Mouse (Mus musculus) left cerebral cortex, postnatal 10 days (tissue): ENCODE measurements at regions not wholly inside any gene's neighbourhood (a gene's known extent, or its start where the extent isn't known, plus 50 kb on each side); places are given as distances from the start of the nearest gene placed in this dataset.
A peak's percentile ranks its signal among the peaks of the same experiment; 100 is the strongest.

ENCODE experiments used
- DNase-seq, 2 experiments: peaks; one replicate each; pipeline ENCODE4 v3.0.0; 2021 to 2022; ENCODE audit warnings: low spot score in 2 of 2, mixed read lengths in 1 of 2; ENCODE audit errors: extremely low spot score in 1 of 2
- intact Hi-C: fragments of 180-260 bp; cut with DNase I; formaldehyde crosslinking; loops from one replicate; pipeline ENCODE4 v1.15.1; 2025

GRCm38 (mm10) chr8:75353786-75354185 is 52.6 kb downstream of the Gm10358 start:
- intact Hi-C loops, result no loop called here
- no peak for DNase-seq

- intact Hi-C loops, result no loop called here
- no peak for DNase-seq
Observed at GRCm38 (mm10) chr8:75350141-75350540, 56.2 kb downstream of the Gm10358 start.

GRCm38 (mm10) chr8:75348047-75348446 is 58.3 kb downstream of the Gm10358 start:
- DNase-seq, result no peak
- intact Hi-C loops, result no loop called here

- no peak for DNase-seq
- intact Hi-C loops, result no loop called here
Observed at GRCm38 (mm10) chr8:75320614-75321013, 85.8 kb downstream of the Gm10358 start.

- intact Hi-C loops, result no loop called here
- DNase-seq, result no peak
Observed at GRCm38 (mm10) chr8:75318526-75318925, 87.9 kb downstream of the Gm10358 start.

GRCm38 (mm10) chr8:75315886-75316285 is 90.5 kb downstream of the Gm10358 start:
- intact Hi-C loops, result no loop called here
- DNase-seq, result peak; percentile 31 to 35

- intact Hi-C loops, result no loop called here
- no peak for DNase-seq
Observed at GRCm38 (mm10) chr8:75309463-75309862, 95.7 kb downstream of the Rasd2 start.

- peak in 1 of 2 experiments; percentile 6 for DNase-seq
- intact Hi-C loops, result no loop called here
Observed at GRCm38 (mm10) chr8:75291921-75292320, 78.2 kb downstream of the Rasd2 start.

- no peak for DNase-seq
- intact Hi-C loops, result no loop called here
Observed at GRCm38 (mm10) chr8:75289933-75290332, 76.2 kb downstream of the Rasd2 start.
